Mouse (Mus musculus): ENCODE data around the gene Rest. TPM values are rescaled to one million over a fixed set of nuclear protein-coding genes. Genes with fewer than 3 reads are reported as not detected.

Rest gene
- polyA plus RNA-seq, 1 experiment from 2014 or later, result 13.0 TPM

DNA sequence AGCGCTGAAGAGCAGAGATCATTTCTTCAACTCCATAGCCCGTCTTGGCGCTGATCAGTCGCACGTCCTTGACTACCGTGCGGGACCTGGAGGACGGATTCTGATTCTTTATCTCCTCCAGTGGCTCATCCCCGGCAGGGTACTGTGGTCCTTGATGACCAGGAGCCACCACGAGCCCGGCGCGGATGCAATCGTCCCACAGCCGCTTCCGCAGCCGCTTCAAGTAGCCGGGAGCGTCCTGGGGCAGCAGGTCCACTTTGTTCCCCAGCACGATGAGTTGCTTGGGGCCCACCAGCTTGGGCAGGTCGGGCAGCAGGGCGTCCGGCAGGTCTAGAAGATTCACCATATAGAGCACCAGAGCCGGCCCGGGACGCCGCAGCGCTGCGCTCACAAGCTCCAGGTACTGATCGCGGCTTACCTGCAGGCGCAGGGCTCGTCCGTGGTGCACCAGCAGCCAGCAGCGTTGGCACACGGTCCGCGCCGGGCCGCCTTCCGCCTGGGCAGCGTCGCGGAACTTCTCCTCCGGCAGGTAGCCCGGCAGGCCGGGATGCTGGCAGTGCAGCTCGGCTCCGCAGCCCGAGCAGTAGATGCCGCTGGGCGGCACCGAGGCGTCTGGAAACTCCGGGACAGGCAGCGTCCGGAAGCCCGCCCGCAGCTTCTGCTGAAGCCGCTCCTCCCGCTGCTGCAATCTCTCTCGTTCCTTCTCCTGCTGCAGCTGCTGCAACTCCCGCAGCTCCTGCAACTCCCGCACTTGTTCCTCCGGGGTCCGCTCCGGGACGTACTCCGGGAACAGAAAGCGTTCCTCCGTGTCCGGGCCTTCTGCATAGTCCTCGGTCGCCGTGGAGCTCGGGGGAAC is 44.0 kb downstream of the Rest start:
- H3K36me3 ChIP-seq (ENCODE audit: inconsistent target), result peaks cover 21% of the 10 kb centered on the region; the same call in 1 of the 2 replicates
- H3K27ac ChIP-seq, result no peak overlapping the region
- 1% methylated on average over 74 of the region's 76 CpGs for WGBS (ENCODE audit: missing documents)

DNA sequence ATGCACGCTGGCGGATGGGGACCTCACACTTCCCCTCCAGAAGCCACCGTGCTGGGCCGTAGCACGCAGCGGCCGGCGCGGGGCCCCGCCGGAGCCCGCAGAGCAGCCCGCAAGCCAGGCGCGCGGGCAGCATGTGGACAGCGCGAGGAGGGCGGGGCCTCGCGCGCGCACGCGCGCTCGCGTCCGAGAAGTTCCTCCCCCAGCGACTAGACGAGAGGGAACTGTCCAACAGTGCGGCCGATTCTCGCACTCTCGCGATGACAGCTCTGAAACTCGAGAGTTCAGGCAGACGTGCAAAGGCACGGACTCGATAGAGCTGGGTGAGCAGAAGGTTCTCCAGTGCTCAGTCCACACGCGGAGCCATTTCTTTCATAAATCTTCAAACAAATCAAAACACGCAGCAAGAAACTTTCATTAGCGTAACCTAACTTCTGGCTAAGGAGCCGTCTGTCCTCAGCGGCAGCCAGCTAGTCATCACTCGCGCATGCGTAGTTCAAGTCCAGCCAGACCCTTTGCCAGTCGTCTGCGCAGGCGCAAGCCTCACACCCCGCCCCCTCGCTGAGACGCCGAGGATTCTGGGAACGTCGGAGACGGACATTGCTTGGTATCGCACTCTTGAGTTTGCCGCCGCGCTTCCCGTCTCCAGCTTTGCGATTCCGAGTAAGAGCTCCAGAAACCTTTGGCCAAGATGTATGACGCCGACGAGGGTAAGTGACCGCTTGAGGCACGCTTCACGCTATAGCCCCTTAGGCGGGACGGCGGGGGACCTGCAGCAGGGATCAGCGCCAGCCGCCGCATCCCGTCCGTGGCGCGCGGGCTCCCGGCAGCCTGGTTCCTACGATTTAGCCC is 44.9 kb downstream of the Rest start, which contains the start of the genes Noa1 and Polr2b:
Gene Noa1, minus strand, starts transcription at position 161 of the 849 bp plus-strand sequence.
Gene Polr2b, plus strand, starts transcription at position 224 of the 849 bp plus-strand sequence.
- peak within 1 kb of the TSS; percentile 63 for H3K4me3 ChIP-seq (ENCODE audit: inconsistent target)
- peak within 1 kb of the TSS; percentile 76 for H3K27ac ChIP-seq
- H3K36me3 ChIP-seq (ENCODE audit: inconsistent target), result peaks cover 21% of the 10 kb centered on the region; the same call in 1 of the 2 replicates
- peaks cover 64% of the 10 kb centered on the region for H3K79me2 ChIP-seq (ENCODE audit: inconsistent target)
- WGBS (ENCODE audit: missing documents), result under 1% methylated on average over 81 of the region's 85 CpGs

More for the DNA sequence above, 44.0 kb downstream of the Rest start:
- Histone ChIP-seq H3K79me2 (ENCODE audit: inconsistent target) (peaks cover 56% of the 10 kb centered on the region), H3K4me3 (ENCODE audit: inconsistent target) (peak overlapping the region; percentile 63)

GRCm38 (mm10) chr5:77314206-77314605 is 48.9 kb downstream of the Rest start:
- WGBS (ENCODE audit: missing documents), result 96% methylated on average over 4 of the region's 4 CpGs
- H3K27ac ChIP-seq, result no peak overlapping the region
- H3K79me2 ChIP-seq (ENCODE audit: inconsistent target), result peaks cover 45% of the 10 kb centered on the region
- H3K36me3 ChIP-seq (ENCODE audit: inconsistent target), result peaks cover 28% of the 10 kb centered on the region
- H3K4me3 ChIP-seq (ENCODE audit: inconsistent target), result no peak overlapping the region

GRCm38 (mm10) chr5:77314986-77315385 is 49.7 kb downstream of the Rest start:
- peaks cover 45% of the 10 kb centered on the region for H3K79me2 ChIP-seq (ENCODE audit: inconsistent target)
- H3K4me3 ChIP-seq (ENCODE audit: inconsistent target), result no peak overlapping the region
- no peak overlapping the region for H3K27ac ChIP-seq
- 96% methylated on average over 6 of the region's 6 CpGs for WGBS (ENCODE audit: missing documents)
- H3K36me3 ChIP-seq (ENCODE audit: inconsistent target), result peaks cover 36% of the 10 kb centered on the region

- Histone ChIP-seq H3K79me2 (ENCODE audit: inconsistent target) (no peaks in the 10 kb centered on the region), H3K4me3 (ENCODE audit: inconsistent target) (no peak overlapping the region), H3K27ac (no peak overlapping the region), H3K36me3 (ENCODE audit: inconsistent target) (peaks cover 91% of the 10 kb centered on the region)
- 80% methylated on average over 1 of the region's 1 CpGs for WGBS (ENCODE audit: missing documents)
Observed at GRCm38 (mm10) chr5:77324936-77325335, 59.6 kb downstream of the Rest start.

DNA sequence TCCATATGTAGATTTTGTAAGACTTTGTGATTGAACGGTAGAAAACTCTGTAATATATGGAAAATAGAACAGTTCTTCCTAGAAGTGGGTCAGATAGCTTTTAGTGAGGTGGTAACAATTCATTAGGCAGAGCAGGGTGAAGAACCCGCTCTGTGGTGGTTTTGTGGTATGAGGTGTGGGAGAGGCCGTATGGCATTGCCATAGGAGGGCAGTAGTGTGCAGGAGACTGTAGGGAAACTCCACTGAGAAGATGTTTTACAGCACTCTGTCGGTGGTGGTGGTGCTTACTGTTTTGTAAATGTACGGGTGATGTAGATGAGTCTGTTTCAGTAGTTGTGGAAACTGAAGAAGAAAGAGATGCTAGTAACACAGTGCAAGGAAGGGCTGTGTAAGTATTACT is 64.9 kb downstream of the Rest start:
- H3K27ac ChIP-seq, result no peak overlapping the region
- H3K36me3 ChIP-seq (ENCODE audit: inconsistent target), result peaks cover 93% of the 10 kb centered on the region
- 68% methylated on average over 5 of the region's 5 CpGs for WGBS (ENCODE audit: missing documents)
- H3K79me2 ChIP-seq (ENCODE audit: inconsistent target), result no peaks in the 10 kb centered on the region
- no peak overlapping the region for H3K4me3 ChIP-seq (ENCODE audit: inconsistent target)

Other genes with a start within 250 kb of the Rest start
- not detected in 3 replicates for gene Thegl, start 249.5 kb upstream of the Rest start, polyA plus RNA-seq (2018)
- 0.44 to 0.90 TPM (median 0.78 TPM) in 3 replicates for gene Hopx, start 150.4 kb upstream of the Rest start, polyA plus RNA-seq (2018)
- not detected in 3 replicates for gene Spink2, start 54.0 kb upstream of the Rest start, polyA plus RNA-seq (2018)
- 8.2 to 15.4 TPM (median 8.7 TPM) in 3 replicates for gene Noa1, start 44.6 kb downstream of the Rest start, polyA plus RNA-seq (2018)
- gene Polr2b, start 44.7 kb downstream of the Rest start, polyA plus RNA-seq (2018), result 27.8 to 77.7 TPM (median 32.7 TPM) in 3 replicates
- 0.21 to 1.3 TPM (median 0.53 TPM) in 3 replicates for gene Igfbp7, start 142.6 kb downstream of the Rest start, polyA plus RNA-seq (2018)